Mouse (Mus musculus): ENCODE measurements around the gene Il17d.

DNA sequence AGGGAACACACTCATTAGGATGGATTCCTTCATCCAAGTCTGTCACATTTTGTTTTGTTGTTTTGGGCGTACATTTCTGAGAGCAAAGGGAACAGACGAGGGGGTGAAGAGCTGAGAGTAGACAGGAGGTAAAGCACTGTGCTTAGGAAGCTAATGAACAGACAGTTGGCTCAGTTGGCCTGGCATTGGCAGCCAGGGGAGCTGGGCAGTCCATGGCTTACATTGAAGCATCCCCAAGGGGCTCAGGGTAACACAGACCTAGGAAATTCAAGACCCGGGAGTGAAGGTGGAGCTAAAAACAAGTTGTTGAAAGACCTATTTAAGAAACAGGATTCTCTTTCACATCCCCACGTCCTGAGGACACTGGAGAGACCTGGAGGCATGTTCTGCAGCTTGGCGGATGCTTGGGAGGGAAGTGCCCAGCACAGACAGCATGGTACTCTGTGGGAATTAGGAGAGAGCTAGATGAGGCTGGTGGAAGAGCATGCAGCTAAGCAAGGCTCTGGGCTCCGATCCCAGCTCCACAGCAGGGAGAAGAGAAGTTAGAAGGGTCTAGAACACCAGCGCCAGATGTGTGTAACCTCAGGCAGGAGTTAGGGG is 31.0 kb downstream of the Il17d start:
- TF ChIP-seq CTCF (IDR thresholded peaks at IDR 0.05; ENCODE audit: borderline replicate concordance, extremely low read depth, insufficient read depth, insufficient read length), result no peak
- TF ChIP-seq POLR2A (IDR thresholded peaks at IDR 0.05; ENCODE audit: borderline replicate concordance, extremely low read depth, insufficient read depth, insufficient read length, poor library complexity, severe bottlenecking), result no peak

Measured in brain, embryonic 14.5 days (tissue).